Mouse (Mus musculus) thymus, adult 2 months (tissue): ENCODE data around the gene Wdr31.

Source experiments
- CTCF ChIP-seq: fragments of 200-500 bp; IDR thresholded peaks from 2 replicates; pipeline ENCODE4 v1.5.1; 2012; ENCODE audit warnings: mild to moderate bottlenecking, control low read depth, low read length, moderate library complexity, borderline replicate concordance; ENCODE audit not compliant: control insufficient read depth, poor library complexity, insufficient read depth; ENCODE audit errors: extremely low read depth
- POLR2A ChIP-seq: fragments of 200-500 bp; IDR thresholded peaks from 2 replicates; pipeline ENCODE4 v1.6.1; 2012; ENCODE audit warnings: mild to moderate bottlenecking, low read length, control low read depth, moderate library complexity; ENCODE audit not compliant: control insufficient read depth, poor library complexity, insufficient read depth; ENCODE audit errors: extremely low read depth

DNA sequence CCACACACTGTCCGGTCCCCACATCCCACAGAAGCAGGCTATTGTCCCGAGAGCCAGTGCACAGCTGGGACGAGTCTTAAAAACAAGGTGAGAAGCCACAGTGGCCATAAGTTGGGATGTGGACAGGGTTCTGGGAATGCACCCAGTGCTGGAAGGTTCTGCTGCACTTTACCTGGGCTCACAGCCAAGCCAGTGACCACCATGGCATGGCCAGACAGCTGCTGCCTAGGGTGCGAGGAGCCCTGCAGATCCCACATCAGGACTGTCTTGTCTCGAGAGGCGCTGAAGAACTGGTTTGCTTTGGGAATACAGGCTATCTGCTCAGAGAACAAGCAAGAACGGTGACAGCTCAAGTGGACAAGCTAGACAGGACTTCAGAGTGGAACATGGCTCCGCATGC lies 10.3 kb downstream of the Wdr31 start:
- TF ChIP-seq CTCF (no peak), POLR2A (no peak)
